Comparison of ENCODE assay signal across 8 mouse cellular contexts in the genomic region with DNA sequence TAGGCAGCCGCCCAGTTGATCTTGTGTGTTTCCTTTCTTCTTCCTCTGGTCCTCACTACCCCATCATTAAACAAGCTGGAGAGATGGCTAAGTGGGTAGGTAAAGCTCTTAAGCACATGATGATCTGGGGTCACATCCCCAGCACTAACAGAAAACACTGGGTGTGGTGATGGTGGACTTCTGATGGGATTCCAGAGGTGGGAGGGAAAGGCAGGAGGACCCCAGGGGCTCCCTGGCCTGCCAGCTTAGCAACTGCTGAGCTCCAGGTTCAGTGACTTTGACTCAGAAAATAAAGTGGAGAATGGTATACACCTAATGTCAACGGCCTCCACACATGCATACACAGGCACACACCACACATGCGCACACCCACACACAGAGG. TPM values are rescaled to one million over a fixed set of nuclear protein-coding genes. Genes with fewer than 3 reads are reported as not detected.
DNase-seq lines count a peak whose midpoint lies in the region; ATAC-seq and TF ChIP-seq lines count a peak whose summit lies in the region.

No protein-coding gene starts in this region.

- H3K4me1 ChIP-seq in forebrain, embryonic 12.5 days: peaks cover 15% of the 10 kb centered on the region
- peaks cover 19% of the 10 kb centered on the region for H3K4me1 ChIP-seq in liver, embryonic 16.5 days (ENCODE audit: control insufficient read depth, low read depth, low read length)

- intact Hi-C loops in gastrocnemius, adult 2 months (cut with DNase I): loop anchor here (2.0 kb wide), 1 partner anchor 41 kb away; no protein-coding TSS in a partner anchor
- intact Hi-C loops in gastrocnemius, postnatal 14 days (cut with DNase I; ENCODE audit: low total_unique reads): no loop called here

- peak overlapping the region; percentile 88 for H3K27ac ChIP-seq in gastrocnemius, adult 2 months
- peak overlapping the region; percentile 87 for H3K27ac ChIP-seq in forebrain, embryonic 12.5 days
- H3K27ac ChIP-seq in liver, embryonic 16.5 days (ENCODE audit: low read length): peak overlapping the region; percentile 86

- peaks cover 53% of the 10 kb centered on the region for H3K36me3 ChIP-seq in forebrain, embryonic 12.5 days (replicated peaks)
- H3K36me3 ChIP-seq in liver, embryonic 16.5 days (ENCODE audit: control insufficient read depth, insufficient read depth): no peaks in the 10 kb centered on the region; the same call in 1 of the 2 replicates

- H3K9me3 ChIP-seq in forebrain, embryonic 12.5 days: no peaks in the 10 kb centered on the region
- H3K9me3 ChIP-seq in liver, embryonic 16.5 days (replicated peaks; ENCODE audit: control insufficient read depth, low read length): no peaks in the 10 kb centered on the region

- peak overlapping the region; percentile 95 for H3K4me3 ChIP-seq in gastrocnemius, adult 2 months
- H3K4me3 ChIP-seq in forebrain, embryonic 12.5 days (replicated peaks): peak overlapping the region; percentile 84
- peak overlapping the region; percentile 80 for H3K4me3 ChIP-seq in liver, embryonic 16.5 days (ENCODE audit: low read depth, low read length)

- H3K9ac ChIP-seq in forebrain, embryonic 12.5 days: peak overlapping the region; percentile 90
- peak overlapping the region; percentile 86 for H3K9ac ChIP-seq in liver, embryonic 16.5 days (ENCODE audit: low read depth, low read length)

- no peak for TF ChIP-seq CTCF in gastrocnemius, adult 2 months (IDR thresholded peaks at IDR 0.05)

- no peak for DNase-seq in gastrocnemius, adult 2 months
- DNase-seq in gastrocnemius, postnatal 14 days: no peak
- DNase-seq in CD4-positive helper T cell, adult 2 months (ENCODE audit: low read depth, low spot score): peak; percentile 30
- no peak for DNase-seq in right cerebral cortex, postnatal 14 days
- DNase-seq in cerebellum, postnatal 4 days (ENCODE audit: low spot score in 2 of 2): no peak
- DNase-seq in thymus, adult 18-20 months: no peak

- ATAC-seq in forebrain, embryonic 12.5 days (ENCODE audit: low FRiP score): peak; percentile 4; the same call in 1 of the 2 replicates
- ATAC-seq in liver, embryonic 16.5 days (ENCODE audit: low read depth): no peak

- 53% methylated on average over 3 of the region's 3 CpGs for WGBS in forebrain, embryonic 12.5 days
- WGBS in liver, embryonic 16.5 days (ENCODE audit: insufficient replicate concordance): 49% methylated on average over 3 of the region's 3 CpGs

- H3K4me2 ChIP-seq in forebrain, embryonic 12.5 days: peak overlapping the region; percentile 61
- peak overlapping the region; percentile 97 for H3K4me2 ChIP-seq in liver, embryonic 16.5 days (ENCODE audit: low read depth, low read length)

- H3K27me3 ChIP-seq in forebrain, embryonic 12.5 days: no peaks in the 10 kb centered on the region
- no peaks in the 10 kb centered on the region for H3K27me3 ChIP-seq in liver, embryonic 16.5 days (ENCODE audit: control insufficient read depth, insufficient read depth, low read depth, low read length)

RNA-seq across cellular contexts. Expression of gene Gm28042, which starts 0.6 kb away (rescaled TPM):
- total RNA-seq in gastrocnemius, adult 2 months (2021): 1 to 10 TPM in 1 of 2 experiments, under 1 TPM in 1; 0.77 to 1.5 TPM
- total RNA-seq in gastrocnemius, postnatal 14 days (2021): under 1 TPM; 0.41 to 0.42 TPM
- polyA plus RNA-seq in forebrain, embryonic 12.5 days (2016; fragmentation: Nextera tagmentation; extraction: Ambion mirVana): 6.9 and 7.3 TPM in 2 replicates
- polyA plus RNA-seq in liver, embryonic 16.5 days (2015; fragmentation: Nextera tagmentation; extraction: Ambion mirVana): 0.56 and 1.1 TPM in 2 replicates

RNA-seq across cellular contexts. Expression of gene Jmjd7, which starts 0.7 kb away (rescaled TPM):
- 1 to 10 TPM; 1.6 to 2.4 TPM for total RNA-seq in gastrocnemius, adult 2 months (2021)
- total RNA-seq in gastrocnemius, postnatal 14 days (2021): 1 to 10 TPM; 3.0 to 4.7 TPM
- polyA plus RNA-seq in forebrain, embryonic 12.5 days (2016; fragmentation: Nextera tagmentation; extraction: Ambion mirVana): 19.3 and 20.2 TPM in 2 replicates
- 3.9 and 4.0 TPM in 2 replicates for polyA plus RNA-seq in liver, embryonic 16.5 days (2015; fragmentation: Nextera tagmentation; extraction: Ambion mirVana)

RNA-seq across cellular contexts. Expression of gene Pla2g4b, which starts 5.3 kb away (rescaled TPM):
- 1 to 10 TPM in 1 of 2 experiments, under 1 TPM in 1; 0.99 to 1.7 TPM for total RNA-seq in gastrocnemius, adult 2 months (2021)
- total RNA-seq in gastrocnemius, postnatal 14 days (2021): under 1 TPM; 0.51 to 0.84 TPM
- 3.4 and 3.6 TPM in 2 replicates for polyA plus RNA-seq in forebrain, embryonic 12.5 days (2016; fragmentation: Nextera tagmentation; extraction: Ambion mirVana)
- polyA plus RNA-seq in liver, embryonic 16.5 days (2015; fragmentation: Nextera tagmentation; extraction: Ambion mirVana): 0.13 and 0.36 TPM in 2 replicates

RNA-seq across cellular contexts. Expression of gene Mapkbp1, which starts 55.4 kb away (rescaled TPM):
- 1 to 10 TPM; 8.1 to 8.4 TPM for total RNA-seq in gastrocnemius, adult 2 months (2021)
- 1 to 10 TPM; 6.5 to 6.7 TPM for total RNA-seq in gastrocnemius, postnatal 14 days (2021)
- 4.6 and 5.3 TPM in 2 replicates for polyA plus RNA-seq in forebrain, embryonic 12.5 days (2016; fragmentation: Nextera tagmentation; extraction: Ambion mirVana)
- polyA plus RNA-seq in liver, embryonic 16.5 days (2015; fragmentation: Nextera tagmentation; extraction: Ambion mirVana): 0.19 and 0.25 TPM in 2 replicates
